Mouse (Mus musculus) kidney, embryonic 14.5 days (tissue): Measurements from ENCODE around the gene Ginm1. TPM values are rescaled to one million over a fixed set of nuclear protein-coding genes. Genes with fewer than 3 reads are reported as not detected.

Experiments
- microRNA-seq: library from miRNA; unstranded; fragments of <30 nt; microRNA quantifications from one replicate; pipeline ENCODE4, GENCODE M21; 2016
- polyA plus RNA-seq: library from polyadenylated mRNA; unstranded; fragments of >200 nt; fragmentation: Nextera tagmentation; extraction: Ambion mirVana; gene quantifications from 2 replicates; pipeline ENCODE4 v1.2.1, GENCODE M21; 2014

Ginm1 gene
- polyA plus RNA-seq, 1 experiment from 2014 or later, result 74.1 TPM

Small RNAs within 50 kb of the gene (microRNA-seq; reads per million reads assigned to microRNA genes)
- gene Mir5104, result 1.5 reads per million

Other genes starting within 250 kb of the Ginm1 start
- 1.2 TPM in 2 replicates for gene Lrp11, start 203.0 kb downstream of the Ginm1 start, polyA plus RNA-seq
- 70.1 and 71.3 TPM in 2 replicates for gene Nup43, start 125.3 kb downstream of the Ginm1 start, polyA plus RNA-seq
- gene Pcmt1, start 111.7 kb downstream of the Ginm1 start, polyA plus RNA-seq, result 109 TPM in 2 replicates
- gene Lats1, start 111.6 kb downstream of the Ginm1 start, polyA plus RNA-seq, result 8.7 and 17.2 TPM in 2 replicates
- gene Katna1, start 66.8 kb downstream of the Ginm1 start, polyA plus RNA-seq, result 49.4 and 63.7 TPM in 2 replicates
- gene Ppil4, start 67 bp upstream of the Ginm1 start, polyA plus RNA-seq, result 36.9 and 40.8 TPM in 2 replicates
- 0.16 and 0.18 TPM in 2 replicates for gene Zc3h12d, start 39.6 kb upstream of the Ginm1 start, polyA plus RNA-seq
- 32.6 and 34.3 TPM in 2 replicates for gene Tab2, start 163.4 kb upstream of the Ginm1 start, polyA plus RNA-seq